Mouse (Mus musculus) limb, embryonic 11.5 days (tissue): Measurements from ENCODE around the gene Src. TPM values are rescaled to one million over a fixed set of nuclear protein-coding genes. Genes with fewer than 3 reads are reported as not detected.

Source experiments
- ATAC-seq: fragments of 200-750 bp; cut with Nextera tagmentation; 2 replicates; pipeline ENCODE4 v1.8.0; 2017; ENCODE audit warnings: low read depth; ENCODE audit not compliant: insufficient number of reproducible peaks, low FRiP score, low TSS enrichment
- DNase-seq: peaks from one replicate; pipeline ENCODE4 v3.0.0-alpha.2; 2015; ENCODE audit warnings: low spot score
- H3K27ac ChIP-seq: fragments of 300-500 bp; sonication (generic); replicated peaks from 2 replicates; pipeline ENCODE4 v1.5.1; 2014; ENCODE audit warnings: low read depth, mild to moderate bottlenecking, low read length
- H3K27me3 ChIP-seq: fragments of 300-500 bp; sonication (generic); 2 replicates; pipeline ENCODE4 v1.6.1; 2014; ENCODE audit warnings: mild to moderate bottlenecking, low read length, mixed read lengths; ENCODE audit not compliant: control insufficient read depth, insufficient read depth
- H3K36me3 ChIP-seq: fragments of 300-500 bp; sonication (generic); 2 replicates; pipeline ENCODE4 v1.6.1; 2014; ENCODE audit warnings: mild to moderate bottlenecking, low read length, moderate library complexity, mixed read lengths; ENCODE audit not compliant: control insufficient read depth, insufficient read depth
- H3K4me1 ChIP-seq: fragments of 300-500 bp; sonication (generic); 2 replicates; pipeline ENCODE4 v1.6.1; 2014; ENCODE audit warnings: low read length, mixed read lengths; ENCODE audit not compliant: control insufficient read depth, insufficient read depth
- H3K4me2 ChIP-seq: fragments of 300-500 bp; sonication (generic); 2 replicates; pipeline ENCODE4 v1.6.1; 2014; ENCODE audit warnings: low read depth, mild to moderate bottlenecking, moderate library complexity; ENCODE audit not compliant: severe bottlenecking
- H3K4me3 ChIP-seq: fragments of 300-500 bp; sonication (generic); 2 replicates; pipeline ENCODE4 v1.5.1; 2014; ENCODE audit warnings: low read depth, low read length
- H3K9ac ChIP-seq: fragments of 300-500 bp; sonication (generic); 2 replicates; pipeline ENCODE4 v1.6.1; 2014; ENCODE audit warnings: mild to moderate bottlenecking, low read length
- H3K9me3 ChIP-seq: fragments of 300-500 bp; sonication (generic); 2 replicates; pipeline ENCODE4 v1.6.1; 2016; ENCODE audit warnings: low read length; ENCODE audit not compliant: control insufficient read depth
- WGBS: fragments of 180-500 bp; shearing (Covaris S2); extraction: QIAGEN DNeasy Blood & Tissue Kit; methylation state at CpG from one replicate; pipeline ENCODE4 v1.1.7; 2014; 5-methylcytosine and 5-hydroxymethylcytosine counted together
- polyA plus RNA-seq: library from polyadenylated mRNA; unstranded; fragments of >200 nt; fragmentation: Nextera tagmentation; extraction: Ambion mirVana; gene quantifications from 2 replicates; pipeline ENCODE4 v1.2.1, GENCODE M21; 2014

The Src gene
- polyA plus RNA-seq, 1 experiment from 2014 or later = 18.5 TPM

DNA sequence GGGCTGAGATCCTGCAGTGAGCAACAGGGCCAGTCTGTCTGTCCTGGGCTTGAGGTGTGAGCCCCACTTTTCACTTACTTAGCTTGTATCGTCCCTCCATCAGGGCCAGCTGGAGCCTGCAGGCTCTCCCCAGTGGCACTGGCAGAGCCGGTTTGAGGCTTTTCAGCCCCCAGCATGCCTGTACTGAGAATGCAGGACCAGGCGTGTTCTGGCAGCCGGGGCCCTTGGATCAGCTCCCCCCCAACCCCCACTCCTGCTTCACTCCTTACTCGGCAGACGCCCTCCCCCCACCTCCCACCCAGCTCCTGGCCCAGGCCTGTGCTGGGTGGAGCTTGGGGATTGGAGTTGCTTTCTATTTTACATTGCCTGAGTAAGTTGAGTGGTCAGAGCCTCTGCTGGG lies 16.3 kb downstream of the Src start:
- WGBS = 18% methylated on average over 6 of the region's 6 CpGs
- H3K4me3 ChIP-seq = no peak overlapping the region
- H3K4me2 ChIP-seq = no peak overlapping the region
- H3K9me3 ChIP-seq = no peaks in the 10 kb centered on the region
- peak overlapping the region; percentile 74 for H3K27ac ChIP-seq
- peaks cover 29% of the 10 kb centered on the region for H3K4me1 ChIP-seq
- peaks cover 3% of the 10 kb centered on the region for H3K36me3 ChIP-seq
- DNase-seq (peak; percentile 69), ATAC-seq (peak; percentile 56)
- no peaks in the 10 kb centered on the region for H3K27me3 ChIP-seq
- no peak overlapping the region for H3K9ac ChIP-seq

DNA sequence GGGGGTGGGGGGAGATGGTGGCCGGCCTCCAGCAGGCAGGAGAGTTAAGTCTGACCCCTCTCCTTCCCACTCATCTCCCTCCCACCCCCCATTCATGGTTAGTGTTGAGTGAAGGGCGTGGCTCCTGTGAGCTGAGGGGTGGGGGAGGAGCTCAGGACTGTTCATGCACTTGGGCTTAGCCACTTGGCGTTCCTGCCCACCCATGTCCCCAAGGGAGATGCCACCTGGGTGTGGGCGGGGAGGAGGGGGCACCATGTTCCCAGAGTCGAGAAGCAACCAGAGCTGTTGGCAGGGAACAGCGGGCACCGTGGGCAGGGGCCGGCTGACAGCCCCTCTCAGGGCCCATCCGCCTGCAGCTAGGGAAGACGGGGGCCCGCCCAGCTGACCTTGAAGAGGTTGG lies 18.3 kb downstream of the Src start:
- no peak for DNase-seq
- H3K36me3 ChIP-seq = peaks cover 17% of the 10 kb centered on the region
- no peaks in the 10 kb centered on the region for H3K27me3 ChIP-seq
- H3K4me1 ChIP-seq = peaks cover 24% of the 10 kb centered on the region
- no peak overlapping the region for H3K9ac ChIP-seq
- no peak overlapping the region for H3K4me3 ChIP-seq
- no peaks in the 10 kb centered on the region; the same call in 1 of the 2 replicates for H3K9me3 ChIP-seq
- no peak overlapping the region for H3K27ac ChIP-seq
- 84% methylated on average over 11 of the region's 11 CpGs for WGBS
- no peak overlapping the region for H3K4me2 ChIP-seq
- ATAC-seq = no peak

DNA sequence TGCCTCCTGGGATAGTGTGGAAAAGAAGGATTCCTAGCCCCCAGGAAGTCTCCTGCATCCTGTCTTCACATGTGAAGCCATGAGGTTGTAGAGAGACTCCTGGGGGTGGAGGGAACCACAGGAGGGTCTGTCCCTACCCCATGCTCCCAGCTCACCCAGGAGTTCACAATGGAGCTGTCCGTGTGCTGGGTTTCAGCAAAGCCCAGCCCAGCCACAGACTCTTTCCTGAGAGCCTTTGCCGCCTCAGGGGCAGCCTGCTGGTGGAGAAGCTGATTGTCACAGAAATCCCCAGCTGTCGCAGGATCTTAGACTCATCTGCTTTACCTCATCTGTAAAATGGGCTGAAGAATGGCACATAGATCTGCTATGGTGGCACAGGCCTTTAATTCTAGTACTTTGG lies 18.9 kb downstream of the Src start:
- DNase-seq (no peak), ATAC-seq (no peak)
- Histone ChIP-seq H3K27ac (no peak overlapping the region), H3K9ac (no peak overlapping the region), H3K4me1 (peaks cover 22% of the 10 kb centered on the region), H3K27me3 (no peaks in the 10 kb centered on the region), H3K9me3 (no peaks in the 10 kb centered on the region; the same call in 1 of the 2 replicates), H3K4me3 (no peak overlapping the region), H3K4me2 (no peak overlapping the region), H3K36me3 (peaks cover 18% of the 10 kb centered on the region)
- 88% methylated on average over 3 of the region's 3 CpGs for WGBS

DNA sequence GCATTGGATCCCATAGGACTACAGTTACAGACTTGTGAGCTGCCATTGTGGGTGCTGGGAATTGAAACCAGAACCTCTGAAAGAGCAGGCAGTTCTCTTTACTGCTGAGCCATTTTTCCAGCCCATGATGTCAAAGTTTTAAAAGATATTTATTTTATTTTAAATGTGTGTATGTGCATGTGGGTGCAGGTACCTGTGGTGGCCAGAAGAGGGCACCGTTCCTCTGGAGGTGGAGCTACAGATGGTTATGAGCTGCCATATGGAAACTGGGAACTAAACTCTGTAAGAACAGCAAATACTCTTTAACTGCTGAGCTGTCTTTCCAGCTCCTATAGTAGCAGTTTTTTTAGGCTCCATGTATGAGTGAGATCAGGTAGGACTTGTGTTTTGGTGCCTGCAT lies 23.1 kb downstream of the Src start:
- Histone ChIP-seq H3K36me3 (peaks cover 18% of the 10 kb centered on the region), H3K4me2 (no peak overlapping the region), H3K9me3 (no peaks in the 10 kb centered on the region; the same call in 1 of the 2 replicates), H3K4me3 (no peak overlapping the region), H3K27ac (no peak overlapping the region), H3K9ac (no peak overlapping the region), H3K27me3 (no peaks in the 10 kb centered on the region), H3K4me1 (no peaks in the 10 kb centered on the region)
- ATAC-seq = no peak
- 98% methylated on average over 1 of the region's 1 CpGs for WGBS
- DNase-seq = no peak

DNA sequence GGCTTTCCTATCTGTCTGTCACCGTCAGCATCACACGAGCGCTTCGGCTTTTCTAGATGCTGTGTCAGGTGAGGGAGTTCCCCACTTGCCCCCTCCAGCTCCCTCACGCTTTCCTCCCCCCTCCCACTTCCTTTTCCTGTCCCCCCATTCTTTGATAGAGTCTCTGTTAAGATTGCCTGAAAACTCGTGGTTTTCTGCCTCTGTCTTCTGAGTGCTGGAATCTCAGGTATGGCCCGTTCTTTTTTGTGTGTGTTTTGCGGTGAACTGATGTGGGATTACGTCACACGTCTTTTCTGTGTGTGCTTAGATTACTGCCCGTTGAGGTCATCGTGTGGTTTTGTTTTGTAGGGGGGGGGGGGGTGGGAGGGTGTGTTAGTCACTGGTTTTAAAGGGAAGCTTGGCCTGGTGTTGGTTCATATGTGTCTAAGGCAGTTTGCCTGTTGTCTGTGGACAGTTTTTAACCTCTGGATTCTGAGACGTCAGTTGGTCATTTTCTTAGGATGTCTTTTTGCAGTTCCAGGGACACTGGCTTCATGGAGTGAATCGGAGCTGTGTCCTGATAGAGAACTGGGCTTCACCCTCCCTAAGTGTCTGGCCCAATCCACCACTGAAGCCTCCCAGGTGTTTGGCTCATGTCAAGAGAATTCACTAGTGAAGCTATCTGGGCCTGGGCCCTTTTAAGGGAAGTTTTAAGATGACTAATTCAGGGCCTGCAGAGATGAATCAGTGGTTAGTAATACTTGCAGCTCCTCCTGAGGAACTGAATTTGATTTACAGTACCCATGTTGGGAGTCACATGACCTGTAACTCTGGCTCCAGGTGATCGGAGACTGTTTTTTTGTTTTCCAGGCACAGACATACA lies 29.3 kb downstream of the Src start:
- DNase-seq (no peak), ATAC-seq (no peak)
- Histone ChIP-seq H3K9ac (no peak overlapping the region), H3K27ac (no peak overlapping the region), H3K4me1 (no peaks in the 10 kb centered on the region), H3K4me3 (no peak overlapping the region), H3K4me2 (no peak overlapping the region), H3K27me3 (no peaks in the 10 kb centered on the region), H3K9me3 (no peaks in the 10 kb centered on the region), H3K36me3 (no peaks in the 10 kb centered on the region; the same call in 1 of the 2 replicates)
- 84% methylated on average over 15 of the region's 15 CpGs for WGBS

DNA sequence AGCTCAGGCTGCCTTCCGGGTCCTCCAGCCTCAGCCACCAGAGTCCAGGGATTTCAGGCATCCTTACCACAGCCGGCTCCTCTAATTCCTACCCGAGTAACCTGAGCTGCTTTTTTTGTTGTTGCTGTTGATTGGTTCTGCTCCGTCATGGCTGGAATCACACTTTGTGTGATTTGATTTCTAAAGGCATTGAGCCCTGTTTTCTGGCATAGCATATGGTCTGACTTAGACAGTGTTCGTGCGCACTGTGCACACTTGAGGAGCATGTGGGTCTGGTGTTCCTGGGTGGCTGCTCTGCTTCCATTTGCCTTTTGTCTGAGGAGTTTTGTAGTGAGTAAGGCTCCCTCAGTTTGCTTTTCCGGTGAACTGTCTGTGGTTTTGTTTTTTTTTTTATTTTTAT lies 30.1 kb downstream of the Src start:
- Histone ChIP-seq H3K4me3 (no peak overlapping the region), H3K4me2 (no peak overlapping the region), H3K27me3 (no peaks in the 10 kb centered on the region), H3K9ac (no peak overlapping the region), H3K9me3 (no peaks in the 10 kb centered on the region), H3K27ac (no peak overlapping the region), H3K4me1 (no peaks in the 10 kb centered on the region), H3K36me3 (no peaks in the 10 kb centered on the region; the same call in 1 of the 2 replicates)
- no peak for ATAC-seq
- WGBS = 71% methylated on average over 7 of the region's 7 CpGs
- DNase-seq = no peak

DNA sequence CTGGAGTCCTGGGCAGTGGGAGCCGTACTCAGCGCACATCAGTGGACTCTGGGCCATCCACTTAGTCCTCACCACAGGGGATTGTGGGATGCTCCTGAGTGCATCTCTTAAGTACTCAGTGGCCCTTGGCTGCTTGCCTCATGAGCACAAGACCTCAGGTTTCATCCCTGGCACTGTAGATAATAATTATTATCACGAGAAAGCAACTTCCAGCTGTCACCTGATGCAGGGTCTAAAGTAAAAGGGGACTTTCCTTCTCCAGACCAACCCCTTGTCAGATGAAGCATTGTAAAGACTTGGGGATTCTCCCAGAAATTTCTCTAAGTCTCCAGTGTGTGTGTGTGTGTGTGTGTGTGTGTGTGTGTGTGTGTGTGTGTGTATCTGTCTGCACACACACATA lies 32.7 kb downstream of the Src start:
- H3K36me3 ChIP-seq = no peaks in the 10 kb centered on the region; the same call in 1 of the 2 replicates
- no peak overlapping the region for H3K4me2 ChIP-seq
- 90% methylated on average over 3 of the region's 3 CpGs for WGBS

DNA sequence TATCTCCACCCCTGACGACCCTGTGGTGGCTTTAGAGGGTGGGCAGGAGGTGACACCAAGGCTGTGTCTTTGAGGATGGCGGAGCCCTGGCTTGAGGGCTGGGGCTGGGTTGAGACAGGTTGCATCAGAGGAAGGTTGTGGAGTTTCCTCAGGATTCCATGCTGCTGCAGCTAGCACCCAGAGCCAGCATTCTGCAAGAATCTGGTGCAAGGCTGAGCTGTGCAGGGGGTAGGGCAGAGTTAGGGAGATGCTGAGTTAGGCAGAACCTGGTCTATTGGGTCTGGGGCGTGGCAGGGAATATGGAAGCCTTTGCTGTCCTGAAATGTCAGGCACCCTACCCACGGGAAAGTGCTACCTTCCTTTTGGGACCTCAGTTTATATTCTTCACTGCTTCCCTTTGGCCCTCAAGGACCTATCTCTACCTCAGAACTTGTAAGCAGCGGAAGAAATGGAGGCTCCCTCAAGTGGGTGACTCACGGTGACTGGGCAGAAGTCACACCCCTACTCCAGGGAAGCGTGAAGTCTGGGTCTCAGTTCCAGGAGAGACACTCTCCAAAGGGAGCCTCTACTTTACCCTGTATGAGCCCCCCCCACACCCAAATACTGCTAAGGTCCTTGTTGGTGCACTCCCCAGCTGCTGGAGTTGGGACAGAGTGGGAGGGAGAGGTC lies 33.3 kb downstream of the Src start:
- Histone ChIP-seq H3K9ac (no peak overlapping the region), H3K4me3 (no peak overlapping the region), H3K27ac (no peak overlapping the region), H3K27me3 (no peaks in the 10 kb centered on the region), H3K4me2 (no peak overlapping the region), H3K4me1 (no peaks in the 10 kb centered on the region), H3K36me3 (no peaks in the 10 kb centered on the region; the same call in 1 of the 2 replicates), H3K9me3 (no peaks in the 10 kb centered on the region)
- 87% methylated on average over 7 of the region's 7 CpGs for WGBS
- ATAC-seq (no peak), DNase-seq (no peak)

More for the DNA sequence above, 32.7 kb downstream of the Src start:
- Histone ChIP-seq H3K4me3 (no peak overlapping the region), H3K9ac (no peak overlapping the region), H3K4me1 (no peaks in the 10 kb centered on the region), H3K9me3 (no peaks in the 10 kb centered on the region), H3K27ac (no peak overlapping the region), H3K27me3 (no peaks in the 10 kb centered on the region)
- no peak for ATAC-seq
- DNase-seq = no peak
